In the genomic region with DNA sequence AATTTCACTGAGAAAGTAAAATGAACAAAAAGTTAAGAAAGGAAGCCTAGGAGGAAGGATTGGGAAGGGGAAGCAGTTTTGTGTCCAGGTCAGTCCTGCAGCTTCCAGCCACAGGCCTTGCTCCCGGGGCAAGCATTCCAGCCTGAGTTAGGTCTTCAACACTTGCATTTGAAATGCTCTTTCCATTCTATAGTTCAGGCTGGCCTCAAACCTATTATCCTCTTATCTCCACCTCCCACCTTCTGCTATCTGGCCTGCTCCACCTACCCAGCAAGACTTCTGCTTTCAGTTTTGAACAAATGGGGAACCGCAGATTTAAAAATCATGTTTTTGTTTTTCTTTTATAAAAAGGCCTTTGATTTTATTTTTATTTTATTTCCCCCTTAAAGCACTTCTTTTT, we compare ENCODE assay signal across 12 mouse cellular contexts. TPM values are rescaled to one million over a fixed set of nuclear protein-coding genes. Genes with fewer than 3 reads are reported as not detected.
DNase-seq lines count a peak whose midpoint lies in the region; ATAC-seq and TF ChIP-seq lines count a peak whose summit lies in the region.
"Had no signal": no experiment of that assay in that cellular context is flagged by ENCODE, and none has a peak within 500 bp of the region (broad histone marks: within the 10 kb centered on the region; RNA-seq: fewer than 3 reads in every experiment).

No protein-coding gene starts in this region.

- no peak overlapping the region for H3K4me2 ChIP-seq in midbrain, postnatal 0 days (ENCODE audit: low read depth, low read length, poor library complexity, severe bottlenecking)
- H3K4me2 ChIP-seq: hindbrain, embryonic 14.5 days; stomach, embryonic 15.5 days had no signal

- no peak for ATAC-seq in midbrain, postnatal 0 days (ENCODE audit: low FRiP score)

- H3K4me3 ChIP-seq in layer of hippocampus, adult 2 months: no peak overlapping the region
- H3K4me3 ChIP-seq in embryonic fibroblast, embryonic 13.5 days (ENCODE audit: insufficient read depth, low read length): no peak overlapping the region
- no peak overlapping the region for H3K4me3 ChIP-seq in midbrain, postnatal 0 days (ENCODE audit: low read depth, low read length)
- H3K4me3 ChIP-seq: stomach, embryonic 15.5 days had no signal

- intact Hi-C loops in left cerebral cortex, postnatal 14 days (cut with DNase I): no loop called here

- TF ChIP-seq CTCF in layer of hippocampus, adult 2 months (conservative IDR thresholded peaks at IDR 0.05): no peak
- no peak for TF ChIP-seq CTCF in embryonic fibroblast, embryonic 13.5 days (IDR thresholded peaks at IDR 0.05; ENCODE audit: borderline replicate concordance, insufficient read depth, low read length)
- TF ChIP-seq CTCF in midbrain, postnatal 0 days (IDR thresholded peaks at IDR 0.05): no peak

- no peaks in the 10 kb centered on the region for H3K27me3 ChIP-seq in midbrain, postnatal 0 days (ENCODE audit: insufficient read depth, low read length)
- H3K27me3 ChIP-seq: stomach, embryonic 15.5 days had no signal

- H3K9me3 ChIP-seq in midbrain, postnatal 0 days (ENCODE audit: low read length): no peaks in the 10 kb centered on the region
- H3K9me3 ChIP-seq: stomach, embryonic 15.5 days had no signal

- no peak for DNase-seq in layer of hippocampus, adult 2 months (ENCODE audit: low spot score in 2 of 2)
- DNase-seq in layer of hippocampus, postnatal 36 days: no peak
- DNase-seq in MEL-GATA-1-ER (ENCODE audit: extremely low read depth, low read depth): peak; percentile 87
- DNase-seq in midbrain, postnatal 0 days (ENCODE audit: low spot score): no peak
- DNase-seq in retina, postnatal 1 day: no peak
- no peak for DNase-seq in left cerebral cortex, postnatal 14 days (ENCODE audit: low spot score in 2 of 2)
- no peak for DNase-seq in cerebellum, adult 9-10 months
- DNase-seq: cerebellum, adult 8-10 months; lung, postnatal 10 days had no signal

- no peak for TF ChIP-seq POLR2A in embryonic fibroblast, embryonic 13.5 days (IDR thresholded peaks at IDR 0.05; ENCODE audit: low read depth, low read length)

- WGBS in midbrain, postnatal 0 days: 58% methylated on average over 2 of the region's 2 CpGs

- no peaks in the 10 kb centered on the region; the same call in 1 of the 2 replicates for H3K4me1 ChIP-seq in embryonic fibroblast, embryonic 13.5 days (ENCODE audit: control insufficient read depth, insufficient read depth, low read length)
- H3K4me1 ChIP-seq in midbrain, postnatal 0 days (ENCODE audit: insufficient read depth, low read length): peaks cover 3% of the 10 kb centered on the region; the same call in 1 of the 2 replicates

- peak overlapping the region; percentile 56 for H3K27ac ChIP-seq in layer of hippocampus, adult 2 months
- H3K27ac ChIP-seq in embryonic fibroblast, embryonic 13.5 days (ENCODE audit: insufficient read depth, low read length): peak overlapping the region; percentile 15; the same call in 1 of the 2 replicates
- 0 out of 2 replicates have a peak overlapping the region, but pooled peaks have one; percentile 18 for H3K27ac ChIP-seq in midbrain, postnatal 0 days (ENCODE audit: low read depth, low read length)
- H3K27ac ChIP-seq: hindbrain, embryonic 14.5 days had no signal

- H3K9ac ChIP-seq in midbrain, postnatal 0 days (replicated peaks; ENCODE audit: low read length, poor library complexity, severe bottlenecking): no peak overlapping the region
- H3K9ac ChIP-seq: hindbrain, embryonic 14.5 days; stomach, embryonic 15.5 days had no signal

- H3K36me3 ChIP-seq in midbrain, postnatal 0 days (ENCODE audit: insufficient read depth, low read length): no peaks in the 10 kb centered on the region
- H3K36me3 ChIP-seq: stomach, embryonic 15.5 days had no signal

RNA-seq across cellular contexts. Expression of a gene that starts 19.7 kb away (rescaled TPM):
- 10 to 100 TPM; 27.8 to 37.7 TPM for total RNA-seq in layer of hippocampus, adult 2 months (2021)
- 10 to 100 TPM; 34.6 to 37.8 TPM for total RNA-seq in layer of hippocampus, postnatal 36 days (2021)
- 21.6 and 27.2 TPM in 2 replicates for polyA plus RNA-seq in embryonic fibroblast, embryonic 13.5 days (2011; ENCODE audit: insufficient read length, low read depth, missing spikeins)
- total RNA-seq in midbrain, postnatal 0 days (2014; rRNA removed): 40.8 and 40.9 TPM in 2 replicates
- polyA plus RNA-seq in midbrain, postnatal 0 days (2015; fragmentation: Nextera tagmentation; extraction: Ambion mirVana): 12.6 and 14.9 TPM in 2 replicates
- 10 to 100 TPM; 32.0 to 34.7 TPM for total RNA-seq in left cerebral cortex, postnatal 14 days (2021)
